Mouse (Mus musculus) heart, postnatal 36 days (tissue): ENCODE results near the gene Gm3164. TPM values are rescaled to one million over a fixed set of nuclear protein-coding genes. Genes with fewer than 3 reads are reported as not detected.
"Not testable (repeated sequence)": the region's sequence is repeated elsewhere in the genome, so short reads cannot be mapped to it uniquely, and the experiment has no call there.

ENCODE experiments used
- DNase-seq, 2 experiments: peaks; one replicate each; pipeline ENCODE4 v3.0.0; 2021 to 2022
- intact Hi-C: fragments of 180-260 bp; cut with DNase I; formaldehyde crosslinking; loops from one replicate; pipeline ENCODE4 v1.15.1; 2025
- total RNA-seq, 2 experiments: library from RNA; stranded (reverse); gene quantifications; 2 replicates each; pipeline ENCODE4 v1.2.3; 2021

Gm3164 gene
- under 1 TPM in 1 of 2 experiments, not detected in 1; 0.17 TPM for total RNA-seq

GRCm38 (mm10) chr14:4414965-4415835 lies at the start of gene Gm3164:
Gene Gm3164, plus strand, starts transcription at chr14:4415448.
- peak; percentile 69 to 71 for DNase-seq
- intact Hi-C loops, result not testable (repeated sequence)

- DNase-seq, intact Hi-C loops: not testable (repeated sequence)
These were observed 46.3 kb upstream of the Gm3164 start for GRCm38 (mm10) chr14:4368991-4369390.

- intact Hi-C loops, DNase-seq: not testable (repeated sequence)
These were observed 45.6 kb upstream of the Gm3164 start for GRCm38 (mm10) chr14:4369691-4370090.

- DNase-seq, intact Hi-C loops: not testable (repeated sequence)
These were observed 37.4 kb upstream of the Gm3164 start for GRCm38 (mm10) chr14:4377871-4378270.

- intact Hi-C loops, result not testable (repeated sequence)
These were observed 29.6 kb upstream of the Gm3164 start for GRCm38 (mm10) chr14:4385606-4386005.

GRCm38 (mm10) chr14:4392841-4393530 lies 22.3 kb upstream of the Gm3164 start:
- DNase-seq, intact Hi-C loops: not testable (repeated sequence)

More at GRCm38 (mm10) chr14:4385606-4386005, 29.6 kb upstream of the Gm3164 start:
- DNase-seq, result not testable (repeated sequence)

GRCm38 (mm10) chr14:4397226-4397625 lies 18.0 kb upstream of the Gm3164 start, which contains the start of gene Gm3159:
Gene Gm3159, plus strand, starts transcription at chr14:4397526.
- intact Hi-C loops, DNase-seq: not testable (repeated sequence)

- intact Hi-C loops, DNase-seq: not testable (repeated sequence)
These were observed 16.6 kb upstream of the Gm3164 start for GRCm38 (mm10) chr14:4398624-4399023.

GRCm38 (mm10) chr14:4400115-4400789 lies 15.0 kb upstream of the Gm3164 start:
- DNase-seq, result not testable (repeated sequence)

GRCm38 (mm10) chr14:4401245-4401644 lies 14.0 kb upstream of the Gm3164 start:
- intact Hi-C loops, DNase-seq: not testable (repeated sequence)

More at GRCm38 (mm10) chr14:4400115-4400789, 15.0 kb upstream of the Gm3164 start:
- intact Hi-C loops, result not testable (repeated sequence)

GRCm38 (mm10) chr14:4403840-4404239 lies 11.4 kb upstream of the Gm3164 start:
- intact Hi-C loops, DNase-seq: not testable (repeated sequence)

GRCm38 (mm10) chr14:4409939-4410338 lies 5.3 kb upstream of the Gm3164 start:
- intact Hi-C loops, DNase-seq: not testable (repeated sequence)

- intact Hi-C loops, DNase-seq: not testable (repeated sequence)
These were observed 15.4 kb downstream of the Gm3164 start, which contains the start of gene Gm3173 for GRCm38 (mm10) chr14:4430692-4431091. Gene Gm3173, plus strand, starts transcription at chr14:4430992.

- intact Hi-C loops, DNase-seq: not testable (repeated sequence)
These were observed 66.2 kb downstream of the Gm3164 start, which contains the start of gene Gm3182 for GRCm38 (mm10) chr14:4481445-4481844. Gene Gm3182, plus strand, starts transcription at chr14:4481745.

Other genes starting within 250 kb of the Gm3164 start
- gene Gm2974, start 232.9 kb upstream of the Gm3164 start, total RNA-seq, result under 1 TPM in 1 of 2 experiments, not detected in 1; 0.17 TPM
- gene Gm3138, start 165.8 kb upstream of the Gm3164 start, total RNA-seq, result not detected
- gene Gm3149, start 98.2 kb upstream of the Gm3164 start, total RNA-seq, result not detected
- gene 2610042L04Rik, start 80.7 kb upstream of the Gm3164 start, total RNA-seq, result not detected
- gene Gm3159, start 17.9 kb upstream of the Gm3164 start, total RNA-seq, result not detected
- not detected for gene Gm3173, start 15.5 kb downstream of the Gm3164 start, total RNA-seq
- gene Gm3182, start 66.3 kb downstream of the Gm3164 start, total RNA-seq, result not detected
- gene Gm3047, start 140.0 kb downstream of the Gm3164 start, total RNA-seq, result not detected
- not detected for gene Gm8159, start 216.9 kb downstream of the Gm3164 start, total RNA-seq
- not detected for gene Gm3239, start 248.7 kb downstream of the Gm3164 start, total RNA-seq